26 mouse cellular contexts compared by ENCODE assay signal in genomic region chr5:61613232-61613631, GRCm38 (mm10).
"Had no signal": no experiment of that assay in that cellular context is flagged by ENCODE, and none has a peak within 500 bp of the region (broad histone marks: within the 10 kb centered on the region; RNA-seq: fewer than 3 reads in every experiment).

No protein-coding gene starts in this region.

- H3K27me3 ChIP-seq: embryonic facial prominence, embryonic 12.5 days; embryonic facial prominence, embryonic 13.5 days; embryonic facial prominence, embryonic 15.5 days; forebrain, embryonic 12.5 days; forebrain, embryonic 13.5 days; forebrain, embryonic 15.5 days had no signal

- H3K9me3 ChIP-seq: embryonic facial prominence, embryonic 10.5 days; embryonic facial prominence, embryonic 12.5 days; embryonic facial prominence, embryonic 13.5 days; embryonic facial prominence, embryonic 15.5 days; forebrain, embryonic 10.5 days; forebrain, embryonic 12.5 days; forebrain, embryonic 15.5 days had no signal

- H3K4me1 ChIP-seq: embryonic facial prominence, embryonic 10.5 days; embryonic facial prominence, embryonic 12.5 days; embryonic facial prominence, embryonic 13.5 days; embryonic facial prominence, embryonic 15.5 days; forebrain, embryonic 10.5 days; forebrain, embryonic 12.5 days; forebrain, embryonic 13.5 days; forebrain, embryonic 15.5 days had no signal

- ATAC-seq: forebrain, embryonic 13.5 days; forebrain, embryonic 14.5 days; forebrain, embryonic 15.5 days; forebrain, embryonic 16.5 days; forebrain, postnatal 0 days had no signal

- H3K4me2 ChIP-seq: embryonic facial prominence, embryonic 12.5 days; embryonic facial prominence, embryonic 13.5 days; embryonic facial prominence, embryonic 15.5 days; forebrain, embryonic 12.5 days; forebrain, embryonic 13.5 days; forebrain, embryonic 15.5 days had no signal

- H3K9ac ChIP-seq: embryonic facial prominence, embryonic 12.5 days; embryonic facial prominence, embryonic 13.5 days; embryonic facial prominence, embryonic 15.5 days; forebrain, embryonic 12.5 days; forebrain, embryonic 13.5 days; forebrain, embryonic 15.5 days; forebrain, postnatal 0 days had no signal

- H3K27ac ChIP-seq: embryonic facial prominence, embryonic 10.5 days; embryonic facial prominence, embryonic 12.5 days; embryonic facial prominence, embryonic 13.5 days; embryonic facial prominence, embryonic 15.5 days; forebrain, embryonic 10.5 days; forebrain, embryonic 12.5 days; forebrain, embryonic 13.5 days; forebrain, embryonic 15.5 days; heart, adult 2 months had no signal

- H3K36me3 ChIP-seq: embryonic facial prominence, embryonic 10.5 days; embryonic facial prominence, embryonic 12.5 days; embryonic facial prominence, embryonic 13.5 days; embryonic facial prominence, embryonic 15.5 days; forebrain, embryonic 10.5 days; forebrain, embryonic 12.5 days; forebrain, embryonic 15.5 days had no signal

- H3K4me3 ChIP-seq: embryonic facial prominence, embryonic 10.5 days; embryonic facial prominence, embryonic 12.5 days; embryonic facial prominence, embryonic 13.5 days; embryonic facial prominence, embryonic 15.5 days; erythroblast, embryonic 14.5 days; forebrain, embryonic 10.5 days; forebrain, embryonic 12.5 days; forebrain, embryonic 13.5 days; forebrain, embryonic 15.5 days; heart, adult 2 months had no signal

- DNase-seq: cerebellum, adult 2 months; cerebellum, adult 8-10 months; cerebellum, adult 9-10 months; cerebellum, adult 9-11 months; cerebellum, postnatal 10 days; cerebellum, postnatal 14 days; cerebellum, postnatal 25 days; cerebellum, postnatal 36 days; embryo, embryonic 11 days; forebrain, postnatal 0 days; gastrocnemius, postnatal 10 days; gastrocnemius, postnatal 14 days; gastrocnemius, postnatal 25 days; heart, adult 18-20 months; heart, adult 2 months had no signal
